ENCODE assay signal across 11 mouse cellular contexts in the genomic region with DNA sequence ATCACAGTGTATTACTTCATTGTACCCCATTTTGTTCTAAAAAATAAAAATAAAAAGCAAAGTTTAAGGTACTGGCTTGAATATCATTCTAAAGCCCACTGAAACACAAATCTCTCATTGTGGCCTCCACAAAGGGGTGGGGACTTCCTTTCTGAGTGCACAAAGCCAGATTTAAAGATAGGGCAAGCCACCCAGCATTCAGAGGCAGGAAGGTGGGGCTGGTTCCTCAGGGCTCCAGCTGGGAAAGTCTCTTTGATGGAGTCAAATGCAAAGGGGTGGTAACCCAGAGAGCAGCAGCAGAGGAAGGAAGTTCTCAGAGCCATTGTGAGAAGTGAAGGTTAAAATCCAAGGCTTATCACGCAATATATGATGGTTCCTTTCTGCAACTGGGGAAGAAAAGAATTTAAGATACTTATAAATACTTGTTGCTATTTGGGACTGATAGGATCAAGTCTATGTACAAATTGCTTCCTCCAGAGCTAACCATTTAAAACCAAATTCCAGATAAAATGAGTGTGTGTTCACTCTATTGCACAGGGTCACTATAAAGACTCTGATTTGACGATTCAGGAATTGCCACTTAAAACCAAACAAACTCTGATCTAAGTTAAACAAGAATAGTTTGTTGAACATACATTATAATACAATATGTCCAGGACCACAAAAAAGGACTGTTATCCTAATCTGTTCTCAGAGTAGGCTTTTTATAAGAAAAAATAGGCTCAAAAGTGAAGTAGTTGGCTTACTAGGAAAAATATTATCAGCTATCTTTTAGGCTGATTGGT.
DNase-seq lines count a peak whose midpoint lies in the region; ATAC-seq and TF ChIP-seq lines count a peak whose summit lies in the region.
"Had no signal": no experiment of that assay in that cellular context is flagged by ENCODE, and none has a peak within 500 bp of the region (broad histone marks: within the 10 kb centered on the region; RNA-seq: fewer than 3 reads in every experiment).

No protein-coding gene starts in this region.

- TF ChIP-seq CTCF in layer of hippocampus, adult 2 months (conservative IDR thresholded peaks at IDR 0.05) = no peak

- DNase-seq in layer of hippocampus, adult 2 months (ENCODE audit: low spot score in 2 of 2) = no peak
- no peak for DNase-seq in layer of hippocampus, postnatal 14 days (ENCODE audit: low spot score in 2 of 2)
- peak; percentile 13 for DNase-seq in T-cell, adult 2 months (ENCODE audit: low spot score)
- peak; percentile 19 to 27 for DNase-seq in heart, postnatal 10 days
- no peak for DNase-seq in testis, postnatal 14 days (ENCODE audit: low spot score)
- DNase-seq in layer of hippocampus, postnatal 36 days = no peak
- DNase-seq: cerebellum, postnatal 36 days; gastrocnemius, postnatal 10 days had no signal

- no peak overlapping the region for H3K4me3 ChIP-seq in layer of hippocampus, adult 2 months
- H3K4me3 ChIP-seq: hindbrain, embryonic 15.5 days had no signal

- peak overlapping the region; percentile 59; the same call in 1 of the 2 replicates for H3K27ac ChIP-seq in layer of hippocampus, adult 2 months
- H3K27ac ChIP-seq: hindbrain, embryonic 15.5 days had no signal

- intact Hi-C loops in heart, postnatal 10 days (cut with DNase I) = loop anchor here (5.0 kb wide), 1 partner anchor 53 kb away; no protein-coding TSS in a partner anchor

- ATAC-seq in megakaryocyte progenitor cell, adult 5-6 weeks (replicated peaks; ENCODE audit: poor library complexity) = peak; percentile 85
- no peak for ATAC-seq in inflammation-experienced regulatory T-cells, adult 6 months

Comparison
In these comparisons a context has a peak if more than half of its experiments do, and no peak if none do; other contexts are left out.
1. DNase-seq: peak in T-cell, adult 2 months (single experiment) and heart, postnatal 10 days (2 of 2); none in layer of hippocampus, adult 2 months (0 of 2), layer of hippocampus, postnatal 14 days (0 of 2), testis, postnatal 14 days (single experiment) and layer of hippocampus, postnatal 36 days (0 of 2).